Mouse (Mus musculus) gastrocnemius, postnatal 25 days (tissue): ENCODE results near the gene Stau1. TPM values are rescaled to one million over a fixed set of nuclear protein-coding genes. Genes with fewer than 3 reads are reported as not detected.
A peak's percentile ranks its signal among the peaks of the same experiment; 100 is the strongest.
"Not testable (repeated sequence)": the region's sequence is repeated elsewhere in the genome, so short reads cannot be mapped to it uniquely, and the experiment has no call there.

Experiments used
- DNase-seq: peaks from one replicate; pipeline ENCODE4 v3.0.0; 2022
- long read RNA-seq, 2 experiments: library from polyadenylated mRNA; stranded (forward); transcript quantifications; one replicate each; pipeline ENCODE4 v2.0.0; 2021
- total RNA-seq, 2 experiments: library from RNA; stranded (reverse); gene quantifications; 1 replicate in 1 of 2; 2 replicates in 1 of 2; pipeline ENCODE4 v1.2.3; 2021

Stau1 gene
- total RNA-seq: 10 to 100 TPM; 30.4 to 32.3 TPM
- long read RNA-seq, experiment 1, transcript Stau1-204 (12 exons, 2,976 nt): minor isoform, 7 of 56 reads
- long read RNA-seq, experiment 1, transcript Stau1-209 (4 exons, 774 nt): major isoform, 37 of 56 reads
- long read RNA-seq, experiment 1, partial matches to known transcripts: 0 of 56 reads
- long read RNA-seq, experiment 1, other reads (novel, unspliced or antisense): 8 of 56 reads
- long read RNA-seq, experiment 2, transcript Stau1-204 (12 exons, 2,976 nt): minor isoform, 8 of 64 reads
- long read RNA-seq, experiment 2, transcript Stau1-202 (12 exons, 3,569 nt): minor isoform, 12 of 64 reads
- long read RNA-seq, experiment 2, transcript Stau1-209 (4 exons, 774 nt): major isoform, 39 of 64 reads
- long read RNA-seq, experiment 2, partial matches to known transcripts: 3 of 64 reads
- long read RNA-seq, experiment 2, other reads (novel, unspliced or antisense): 2 of 64 reads

DNA sequence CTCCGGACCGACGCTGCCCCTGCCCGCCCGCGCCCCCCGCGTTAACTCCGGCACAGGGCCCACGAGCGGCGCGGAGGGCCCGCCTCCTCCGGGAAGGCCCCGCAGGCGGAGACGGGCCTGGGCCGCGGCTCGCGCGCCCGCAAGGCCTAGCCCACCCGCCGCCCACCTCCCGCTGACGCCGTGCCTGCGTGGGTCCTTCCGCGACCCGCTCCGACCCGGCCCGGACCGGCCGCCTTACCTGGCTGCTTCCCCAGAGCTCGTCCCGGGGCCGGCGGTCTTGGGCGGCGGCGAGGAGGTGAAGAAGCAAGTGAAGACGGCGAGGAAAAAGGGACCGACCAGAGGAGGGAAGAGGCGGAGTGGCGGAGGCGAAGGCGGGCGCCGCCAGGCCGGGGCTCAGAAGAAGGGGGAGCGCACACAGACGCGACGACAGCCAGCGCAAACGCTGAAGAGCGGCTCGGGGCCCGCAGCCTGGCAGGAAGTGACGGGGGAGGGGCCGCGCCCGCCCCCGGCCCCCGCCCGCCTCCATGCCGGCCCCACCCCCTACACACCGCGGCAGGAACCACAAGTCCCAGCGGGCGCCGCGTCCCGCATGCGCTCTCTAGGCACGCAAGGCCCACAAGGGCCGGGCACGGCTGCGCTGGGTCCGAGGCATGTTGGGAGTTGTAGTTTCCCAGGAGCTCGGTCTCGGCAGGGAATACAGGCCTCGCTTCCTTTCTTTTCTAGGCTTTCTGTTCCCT lies at the start of gene Stau1:
Gene Stau1, minus strand, starts transcription at position 504 of the 737 bp plus-strand sequence.
- DNase-seq: peak; percentile 96

DNA sequence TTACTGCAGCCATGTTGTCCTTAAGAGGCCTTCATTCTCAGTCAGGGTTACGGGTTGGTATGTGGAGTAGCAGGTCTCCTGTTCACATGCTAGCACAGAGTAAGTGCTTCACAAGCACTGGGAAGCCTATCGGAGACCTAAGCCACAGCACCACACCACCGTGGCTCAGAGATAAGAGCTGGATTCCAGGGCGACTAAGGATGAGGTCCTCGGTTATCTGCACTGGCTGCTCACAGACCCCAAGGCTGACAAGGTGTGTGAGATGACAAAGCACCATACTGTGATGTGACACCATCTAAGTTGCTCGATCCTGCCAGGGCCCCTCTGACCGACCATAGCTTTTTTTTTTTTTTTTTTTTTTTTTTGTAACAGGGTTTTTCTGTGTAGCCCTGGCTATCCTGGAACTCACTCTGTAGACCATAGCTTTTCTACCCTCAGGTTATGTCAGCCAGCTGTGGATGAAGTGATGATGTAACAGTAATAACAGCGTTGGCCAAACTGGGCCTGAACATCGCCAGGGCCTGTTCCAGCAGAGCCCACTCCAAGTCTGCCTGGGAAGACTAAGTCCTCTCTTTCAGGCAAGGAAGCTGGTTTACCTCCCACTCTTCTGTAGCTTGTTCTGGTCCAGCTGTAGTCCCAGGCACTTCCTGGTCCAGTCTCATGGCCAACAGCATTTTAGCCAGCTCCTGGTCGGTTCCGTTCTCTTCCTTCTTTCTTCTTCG lies 47.5 kb upstream of the Stau1 start:
- no peak for DNase-seq

DNA sequence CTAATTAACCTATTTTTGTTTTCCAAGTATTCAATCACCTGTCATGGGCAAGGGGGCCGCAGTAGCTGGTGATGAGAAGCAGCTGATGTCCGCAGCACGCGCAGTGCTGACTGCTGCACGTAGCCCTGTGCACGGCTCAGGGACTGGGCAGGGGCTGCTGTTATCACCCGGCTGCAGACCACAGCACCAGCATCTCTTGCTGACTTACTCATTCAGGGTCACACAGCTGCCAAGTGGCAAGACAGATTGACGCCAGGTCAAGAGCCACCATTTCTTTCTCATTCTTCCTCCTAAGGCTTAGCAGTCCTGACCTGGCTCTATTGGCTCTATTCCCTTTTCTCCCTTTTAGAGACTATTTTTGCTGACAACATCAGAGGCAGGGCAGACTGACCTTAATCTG lies 43.3 kb upstream of the Stau1 start:
- DNase-seq: no peak

DNA sequence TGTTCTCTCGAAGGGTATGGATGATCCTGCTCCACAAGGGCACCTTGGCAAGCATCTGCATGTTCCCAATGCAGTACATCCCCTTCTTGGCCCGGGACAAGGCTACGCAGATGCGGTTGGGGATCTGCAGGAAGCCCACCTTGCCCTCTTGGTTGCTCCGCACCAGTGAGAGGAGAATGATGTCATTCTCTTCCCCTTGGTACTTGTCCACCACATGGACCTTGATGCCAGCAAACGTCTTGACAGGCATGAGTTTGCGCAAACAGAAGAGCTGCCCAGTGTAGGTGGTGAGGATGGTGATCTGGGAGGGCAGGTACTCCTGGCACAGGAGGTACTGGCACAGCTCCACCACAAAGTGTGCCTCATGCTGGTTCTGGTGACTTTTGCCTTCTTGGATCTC lies 42.6 kb upstream of the Stau1 start:
- DNase-seq: no peak

DNA sequence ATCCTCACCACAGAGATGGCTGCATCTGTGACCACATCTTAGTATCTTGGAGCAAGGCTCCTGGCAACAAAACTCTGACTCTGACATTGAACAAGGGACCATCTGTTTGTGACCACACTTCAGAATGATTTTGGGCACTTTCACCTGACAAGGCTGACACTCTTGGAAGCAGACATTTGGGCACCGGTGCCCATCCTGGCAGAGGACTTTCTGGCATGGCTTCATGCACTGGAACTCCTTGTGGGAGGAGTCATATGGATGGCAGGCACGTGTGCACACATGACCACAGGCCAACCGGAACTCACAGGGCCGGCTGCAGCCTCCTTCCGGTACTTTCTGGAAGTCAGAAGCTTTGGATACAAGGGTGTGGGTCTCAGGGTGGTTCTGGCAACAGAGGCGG lies 42.2 kb upstream of the Stau1 start:
- no peak for DNase-seq

DNA sequence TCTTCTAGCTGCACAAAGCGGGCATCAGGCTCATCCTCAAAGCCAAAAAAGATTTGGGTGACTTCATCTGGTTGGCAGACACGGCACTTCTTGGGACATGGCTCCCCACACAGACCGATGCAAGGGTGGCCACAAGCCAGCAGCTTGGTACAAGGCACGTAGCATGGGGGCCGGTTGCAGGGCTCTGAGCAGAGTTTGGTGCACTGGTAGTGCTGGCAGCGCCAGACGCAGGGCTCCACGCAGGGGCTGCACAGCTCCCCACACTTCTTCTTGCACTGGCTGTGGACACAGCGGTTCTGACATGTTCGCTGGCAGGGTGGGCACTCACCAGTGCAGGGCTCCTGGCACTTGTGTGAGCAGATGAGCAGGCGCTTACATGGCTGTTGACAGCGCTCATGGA lies 41.6 kb upstream of the Stau1 start:
- no peak for DNase-seq

DNA sequence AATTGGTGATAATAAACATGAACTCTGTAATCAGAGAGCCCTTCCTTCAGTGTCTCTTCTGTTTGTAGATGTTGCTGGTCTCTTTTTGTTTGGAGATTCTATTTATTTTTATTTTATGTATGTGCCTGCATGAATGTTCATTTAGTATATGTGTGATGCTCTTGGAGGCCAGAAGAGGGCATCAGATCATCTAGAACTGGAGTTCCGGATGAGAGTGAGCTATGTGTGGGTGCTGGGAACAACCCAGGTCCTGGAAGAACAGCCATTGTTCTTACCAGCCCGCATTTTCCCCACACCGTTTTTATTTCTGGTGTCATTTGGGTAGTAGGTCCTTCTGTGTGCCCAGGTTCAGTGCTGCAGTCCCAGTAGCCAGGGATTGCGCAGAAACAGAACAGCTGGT lies 34.4 kb upstream of the Stau1 start:
- no peak for DNase-seq

DNA sequence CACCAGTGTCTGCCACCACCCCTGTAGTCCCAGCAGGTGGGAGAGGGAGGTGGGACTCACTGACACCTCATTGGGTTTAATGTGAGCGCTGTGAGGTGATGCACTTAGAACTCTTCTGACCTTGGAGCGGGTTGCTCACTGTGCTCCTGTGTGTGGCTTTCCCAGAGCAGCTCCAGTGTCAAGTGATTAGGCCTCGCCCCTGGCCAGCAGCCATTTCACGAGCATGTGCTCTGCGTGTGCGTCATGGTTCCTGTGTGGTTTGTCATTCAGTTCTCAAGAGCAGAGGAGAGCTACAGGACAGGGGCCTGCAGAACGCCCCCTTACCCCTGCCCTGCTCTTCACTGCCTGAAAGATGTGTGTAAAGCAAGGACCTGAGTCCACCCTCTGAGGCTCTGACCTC lies 32.5 kb upstream of the Stau1 start:
- no peak for DNase-seq

DNA sequence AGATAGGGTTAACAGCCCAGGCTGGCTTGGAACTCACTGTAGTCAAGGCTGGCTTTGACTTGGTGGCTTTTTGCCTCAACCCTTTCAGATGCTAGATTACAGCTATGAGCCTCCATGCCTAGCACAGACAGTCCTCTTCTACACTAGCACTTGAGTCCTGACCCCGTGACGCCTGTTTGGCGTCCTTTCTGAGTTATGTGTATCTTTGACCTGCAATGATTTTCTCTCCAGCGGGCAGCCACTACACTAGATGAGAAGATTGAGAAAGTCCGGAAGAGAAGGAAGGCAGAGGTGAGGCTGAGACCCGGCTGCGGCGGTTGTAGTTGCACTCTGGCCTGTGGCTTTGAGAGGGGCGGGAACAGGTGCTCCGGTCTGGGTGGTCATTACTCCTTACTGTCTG lies 23.3 kb upstream of the Stau1 start:
- DNase-seq: no peak

DNA sequence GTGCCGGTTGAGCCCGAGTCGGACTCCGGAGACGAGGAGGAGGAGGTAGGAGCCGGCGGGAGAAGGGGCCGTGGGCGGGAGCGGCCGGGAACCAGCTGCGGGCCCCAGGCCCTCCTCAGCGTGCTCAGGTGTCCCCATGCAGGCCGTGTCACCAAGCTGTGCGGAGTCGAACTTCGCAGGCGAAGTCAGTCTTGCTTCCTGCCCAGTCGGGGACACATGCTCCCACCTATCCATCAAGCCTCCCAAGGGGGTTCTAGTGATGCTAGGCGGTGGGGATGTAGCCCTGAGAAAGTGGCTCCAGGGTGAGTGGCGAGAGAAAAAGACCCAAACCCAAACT lies 19.3 kb upstream of the Stau1 start:
- no peak for DNase-seq

DNA sequence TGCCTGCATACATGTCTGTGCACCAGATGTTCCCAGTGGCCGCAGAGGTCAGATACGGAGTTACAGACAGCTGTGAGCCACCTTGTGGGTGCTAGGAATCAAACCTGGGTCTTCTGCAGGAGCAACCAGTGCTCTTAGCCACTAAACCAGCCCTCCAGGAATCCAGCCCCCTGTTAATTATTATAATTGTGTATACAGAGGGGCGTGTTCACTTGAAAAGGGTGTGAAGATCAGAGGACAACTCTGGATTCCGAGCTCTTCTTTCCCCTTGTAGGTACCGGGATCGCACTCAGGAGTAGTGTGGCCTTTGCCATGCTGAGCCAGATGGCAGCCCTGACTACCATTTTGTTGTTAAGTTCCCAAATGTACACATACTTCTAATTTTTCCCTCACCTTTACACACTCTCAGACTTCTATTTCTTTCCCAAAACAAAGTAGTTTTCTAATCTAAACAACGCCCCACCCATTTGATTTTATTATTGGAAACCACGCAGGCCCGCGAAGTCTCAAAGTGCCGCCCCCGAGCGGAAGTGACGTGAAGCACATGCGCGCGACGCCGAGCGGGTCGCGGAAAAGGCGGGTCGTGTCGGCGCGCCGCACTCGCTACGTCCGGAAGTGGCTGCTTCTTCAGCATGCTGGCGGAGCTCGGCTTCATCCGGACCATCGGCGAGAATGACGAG lies 18.7 kb upstream of the Stau1 start, which contains the start of gene Ddx27:
Gene Ddx27, plus strand, starts transcription at position 492 of the 680 bp plus-strand sequence.
- peak; percentile 87 for DNase-seq

DNA sequence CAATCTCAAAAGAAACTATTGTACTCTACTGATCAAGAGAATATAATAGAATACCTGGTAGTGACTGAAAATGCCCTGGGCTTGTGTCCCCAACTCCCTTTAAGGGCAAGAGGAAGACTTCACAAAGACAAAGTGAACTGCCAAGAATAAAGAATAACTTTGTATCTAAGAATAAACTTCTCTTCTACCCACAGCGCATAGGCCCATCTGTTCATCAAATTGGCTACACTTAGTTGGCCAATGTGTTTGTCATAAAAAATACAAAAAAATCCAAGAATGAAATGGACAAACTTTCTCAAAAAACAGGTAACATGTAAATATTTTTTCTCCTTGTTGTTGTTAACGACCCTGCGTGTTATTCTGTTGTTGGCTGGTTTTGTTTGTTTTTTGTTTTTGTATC lies 14.4 kb upstream of the Stau1 start:
- DNase-seq: no peak

DNA sequence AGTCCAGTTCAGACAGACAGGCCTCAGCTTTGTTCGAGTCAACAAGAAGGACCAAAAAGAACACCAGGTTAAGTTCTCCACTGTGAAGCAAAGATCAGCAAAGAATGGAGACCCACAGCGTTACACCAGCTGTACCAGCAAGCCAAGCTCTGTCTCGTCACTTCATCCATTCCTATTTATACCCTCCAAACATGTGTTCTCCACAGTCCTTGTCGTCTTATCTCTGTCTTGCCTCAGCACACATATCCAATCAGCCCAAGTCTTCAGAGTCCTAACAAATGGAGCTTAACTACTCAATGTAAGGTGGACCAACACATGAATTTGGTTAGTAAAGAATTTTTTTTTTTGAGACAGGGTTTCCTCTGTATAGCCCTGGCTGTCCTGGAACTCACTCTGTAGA lies 13.4 kb upstream of the Stau1 start:
- no peak for DNase-seq

DNA sequence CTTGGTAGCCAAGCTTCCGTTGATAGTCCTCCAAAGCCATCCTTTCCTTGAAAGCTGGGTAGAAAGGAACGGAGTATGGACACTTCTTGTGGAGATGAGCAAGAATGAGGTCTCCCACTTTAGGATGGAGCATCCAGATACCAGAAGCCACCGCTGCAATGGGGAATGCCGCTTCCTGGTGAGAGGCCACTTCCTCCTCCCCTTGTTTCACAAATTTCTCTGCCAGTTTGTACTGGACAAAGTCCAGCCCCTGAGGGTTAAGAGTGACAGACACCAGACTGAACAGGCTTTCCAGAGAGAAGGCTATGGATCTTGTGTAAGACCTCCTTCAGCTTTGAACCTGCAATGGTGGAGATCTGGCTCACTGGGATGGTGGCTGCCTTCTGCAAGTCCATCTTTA lies 11.5 kb upstream of the Stau1 start:
- DNase-seq: not testable (repeated sequence)

DNA sequence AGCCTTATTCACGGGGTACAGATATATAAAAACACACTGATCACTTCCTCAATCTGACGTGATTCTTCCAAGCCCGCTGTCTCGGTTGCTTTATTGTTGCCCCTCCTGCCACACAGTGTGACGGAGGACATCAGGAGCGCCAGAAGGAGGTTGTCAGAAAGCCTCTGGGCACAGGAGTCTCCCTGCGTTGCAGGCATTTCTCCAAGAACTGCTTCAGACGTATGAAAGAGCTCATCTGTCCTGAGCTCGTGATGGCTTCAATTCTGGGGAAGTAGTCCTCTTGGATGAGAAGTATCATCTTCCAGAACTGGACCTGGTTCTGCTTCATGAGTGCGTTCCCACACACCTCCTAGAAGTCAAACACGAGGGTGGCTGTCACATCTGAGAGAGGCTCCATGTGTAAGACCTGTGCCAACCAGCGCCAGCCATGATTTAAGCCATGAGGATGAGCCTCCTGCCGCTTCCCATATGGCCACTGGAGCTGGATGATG lies 10.9 kb upstream of the Stau1 start:
- DNase-seq: no peak

DNA sequence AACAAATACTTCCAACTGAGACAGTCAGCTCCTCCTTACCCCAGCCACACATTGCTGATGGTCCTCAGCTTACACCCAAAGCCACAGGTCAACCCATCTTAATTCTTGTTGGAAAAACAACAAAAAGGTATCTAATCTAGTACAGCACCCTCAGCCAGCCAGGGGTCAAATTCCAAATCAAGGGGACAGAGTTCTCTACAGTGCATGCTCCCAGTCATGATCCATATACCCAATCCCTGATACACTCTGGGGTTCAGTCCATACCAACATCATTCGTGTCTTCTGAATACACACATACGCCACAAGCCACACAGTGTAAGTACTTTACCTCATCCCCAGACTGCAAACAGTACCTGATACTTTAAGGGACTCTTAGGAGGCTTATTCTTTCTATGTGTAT lies 10.3 kb upstream of the Stau1 start:
- DNase-seq: no peak

DNA sequence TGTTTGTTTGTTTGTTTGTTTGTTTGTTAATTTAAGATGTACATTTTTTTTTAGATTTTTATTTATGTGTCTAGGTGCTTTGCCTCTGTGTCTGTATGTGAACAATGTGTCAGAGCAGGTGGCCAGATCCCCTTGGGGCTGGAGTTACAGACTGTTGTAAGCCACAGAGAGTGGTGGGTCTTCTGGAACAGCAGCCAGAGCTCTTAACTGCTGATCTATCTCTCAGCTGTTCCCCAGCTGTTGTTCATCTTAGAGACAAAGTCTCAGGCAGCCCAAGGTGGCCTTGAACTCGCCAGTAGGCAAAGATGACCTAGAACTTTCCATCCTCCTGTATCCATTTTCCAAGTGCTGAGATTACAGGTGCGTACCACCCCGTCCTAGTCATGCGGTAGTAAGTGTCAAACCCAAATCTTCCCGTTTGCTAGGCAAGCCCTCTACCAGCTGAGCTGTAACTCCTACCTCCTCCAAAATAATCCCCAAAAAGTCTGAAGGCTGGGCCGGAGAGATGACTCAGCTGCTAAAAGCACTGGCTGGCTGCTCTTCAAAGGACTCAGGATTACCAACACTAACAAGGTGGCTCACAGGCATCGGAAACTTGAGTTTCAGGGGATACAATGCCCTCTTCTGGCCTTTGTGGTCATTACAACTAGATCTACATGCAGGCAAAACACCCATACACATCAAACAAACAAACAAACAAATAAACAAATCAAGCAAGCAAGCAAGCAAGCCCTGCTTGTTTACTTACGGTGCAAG lies 8.2 kb upstream of the Stau1 start:
- peak; percentile 28 for DNase-seq

DNA sequence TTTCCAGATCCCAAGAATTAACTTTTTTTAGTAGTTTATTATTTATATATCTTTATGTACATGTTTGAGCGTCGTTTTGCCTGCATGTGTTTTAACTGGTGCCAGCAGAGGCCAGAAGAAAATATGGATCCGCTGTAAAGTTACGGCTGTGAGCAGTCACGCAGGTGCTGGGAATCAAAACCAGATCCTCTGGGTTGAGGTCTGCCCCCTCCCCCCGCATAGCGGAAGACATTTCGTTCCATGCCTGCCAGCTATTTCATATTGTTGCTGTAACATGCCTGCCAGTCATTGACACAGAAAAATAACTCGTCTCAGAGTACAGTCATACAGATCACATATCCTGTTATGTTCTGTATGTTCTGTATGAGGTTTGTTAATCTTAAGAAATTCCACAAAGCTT lies 5.4 kb upstream of the Stau1 start:
- no peak for DNase-seq

DNA sequence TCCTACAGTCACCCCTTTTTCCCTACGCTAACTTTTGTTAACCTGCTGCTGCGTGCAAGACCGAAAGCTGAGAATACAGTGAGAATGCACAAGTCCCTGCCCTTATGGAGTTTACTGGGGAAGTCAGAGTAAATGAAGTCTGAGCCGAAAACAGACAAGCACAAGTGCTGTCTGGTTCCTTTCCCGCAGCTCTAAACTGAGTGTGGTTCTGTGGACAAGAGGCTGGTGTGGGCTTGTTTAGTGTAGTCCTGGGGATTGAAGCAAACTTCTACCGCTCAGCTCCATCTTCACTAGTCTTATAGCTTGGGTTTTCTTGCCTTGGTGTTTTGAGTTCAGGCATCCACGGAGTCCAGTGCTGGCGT lies 415 bp upstream of the Stau1 start:
- DNase-seq: no peak

DNA sequence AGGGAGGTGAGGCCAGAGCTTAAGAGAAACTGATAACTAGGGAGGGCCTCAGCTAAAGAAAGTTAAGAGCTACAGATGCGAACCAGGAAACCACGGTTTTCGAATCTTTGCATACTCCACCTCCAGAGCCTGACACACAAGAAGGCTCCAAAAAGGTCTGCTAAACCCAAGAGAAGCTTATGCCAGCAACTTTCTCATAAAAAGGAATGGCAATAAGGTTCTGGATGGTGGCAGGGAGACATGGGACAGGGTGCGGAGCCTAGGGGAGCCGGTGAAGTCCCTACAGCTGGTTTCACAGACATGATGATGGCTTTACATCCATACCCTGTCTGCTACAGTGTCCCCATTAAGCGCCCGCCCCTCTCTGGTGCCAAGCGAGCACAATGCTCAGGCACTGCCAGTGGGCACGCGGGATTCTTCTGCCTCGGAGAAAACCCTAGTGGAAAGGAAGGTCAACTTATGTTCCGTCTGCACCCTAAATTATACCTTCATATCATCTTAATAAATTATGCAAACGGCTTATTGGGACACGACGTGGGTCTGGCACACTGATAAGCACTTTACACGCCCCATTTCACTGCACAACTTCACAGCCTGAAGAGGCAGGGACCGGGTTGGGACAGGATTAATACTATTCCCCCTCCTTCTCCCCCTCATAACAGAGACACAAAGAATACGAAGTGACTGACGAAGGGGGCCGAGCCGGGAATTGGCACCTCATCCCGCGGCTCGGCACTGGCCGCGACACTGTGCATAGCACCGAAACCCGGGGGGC lies 891 bp downstream of the Stau1 start:
- DNase-seq: peak; percentile 15

DNA sequence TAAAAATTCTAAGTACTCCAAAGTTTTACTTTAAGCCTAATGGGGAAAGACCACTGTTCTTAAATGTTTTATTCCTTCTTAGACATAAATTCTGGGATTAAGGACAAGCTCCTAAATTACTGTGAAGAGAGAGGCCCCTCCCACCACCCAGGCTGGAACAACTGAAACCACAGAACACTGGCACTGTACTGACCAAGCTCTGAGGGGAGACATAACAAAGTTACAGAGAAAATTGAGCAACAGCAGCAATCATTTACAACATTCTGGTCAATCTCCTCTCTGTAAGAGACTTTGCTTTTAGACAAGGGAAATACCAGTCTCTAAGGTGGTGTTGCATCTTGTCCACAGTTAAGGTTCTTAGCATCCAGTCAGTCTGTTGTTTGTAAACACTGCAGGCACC lies 4.2 kb downstream of the Stau1 start:
- no peak for DNase-seq
